Mouse (Mus musculus) embryo, embryonic 9.5 days (tissue): ENCODE measurements at regions not wholly inside any gene's neighbourhood (a gene's known extent, or its start where the extent isn't known, plus 50 kb on each side); places are given as distances from the start of the nearest gene placed in this dataset.

ENCODE experiments used
- DNase-seq: peaks from one replicate; pipeline ENCODE4 v3.0.0-alpha.2; 2017; ENCODE audit errors: extremely low spot score

DNA sequence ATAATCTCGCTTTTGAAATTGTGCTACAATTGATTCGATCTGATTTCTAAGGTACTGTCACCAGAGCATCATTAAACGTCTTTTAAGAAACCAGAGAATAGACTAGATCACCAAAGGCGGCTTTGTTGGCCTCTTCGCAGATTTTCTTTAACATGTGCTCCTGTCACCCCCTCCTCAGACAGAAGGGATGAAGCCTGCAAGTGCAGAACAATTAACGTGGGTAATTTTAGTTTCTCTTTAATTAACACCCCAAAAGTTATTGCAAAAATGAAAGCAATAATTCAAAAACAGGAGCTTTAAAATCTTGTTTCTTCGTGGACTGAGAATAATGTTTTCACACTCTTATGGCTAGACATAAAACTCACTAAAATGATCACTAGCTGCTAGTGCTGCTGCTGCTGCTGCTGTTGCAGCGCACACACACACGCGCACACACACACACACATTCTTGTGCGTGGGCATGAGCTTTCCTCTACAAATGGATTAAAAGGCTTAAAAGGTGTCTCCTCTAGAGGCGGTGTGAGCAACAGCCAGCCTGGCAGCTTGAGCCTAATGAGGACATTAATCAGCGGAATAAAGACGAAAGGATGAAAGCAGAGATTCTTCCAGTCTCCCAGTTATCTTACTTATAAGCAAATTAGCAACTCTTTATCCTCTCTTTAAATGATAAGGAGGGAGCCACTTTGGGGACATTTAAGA is 550.5 kb upstream of the Btbd3 start:
- peak; percentile 45 for DNase-seq

DNA sequence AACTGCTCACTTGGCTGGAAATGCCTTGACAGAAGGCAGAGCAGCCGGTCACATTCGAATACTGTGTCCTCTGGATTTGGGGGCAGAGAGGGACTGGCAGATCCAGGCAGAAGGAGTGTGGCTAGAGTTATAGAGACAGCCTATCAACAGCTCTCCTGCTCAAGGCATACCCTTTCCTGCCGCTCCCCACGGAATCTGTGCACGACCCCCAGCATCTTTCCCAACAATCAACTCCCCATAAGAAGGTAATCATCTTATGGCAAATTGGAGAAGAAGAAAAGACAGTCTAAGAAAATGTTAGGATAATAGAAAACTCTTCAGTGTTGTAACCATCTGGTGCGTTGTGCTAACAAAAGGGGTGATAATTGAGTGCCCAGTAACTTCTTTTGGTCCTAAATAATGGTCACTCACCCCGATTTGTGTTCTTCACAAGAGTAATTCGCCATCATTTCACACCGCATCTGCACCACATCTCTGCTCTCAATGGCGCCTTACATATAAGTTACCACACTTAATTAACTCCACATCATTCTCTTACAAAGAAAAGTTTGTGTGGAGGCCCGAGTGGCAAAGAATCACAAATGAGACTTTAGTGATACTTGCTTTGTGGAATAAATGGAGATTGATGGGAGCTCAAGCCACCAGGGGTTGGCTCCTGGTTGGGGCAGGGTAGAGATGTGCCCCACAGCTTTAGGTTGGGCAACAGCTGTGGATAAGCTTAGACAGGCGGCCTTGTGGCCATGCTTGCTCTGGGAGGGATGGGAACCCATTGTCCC is 551.2 kb upstream of the Btbd3 start:
- DNase-seq = peak; percentile 50

DNA sequence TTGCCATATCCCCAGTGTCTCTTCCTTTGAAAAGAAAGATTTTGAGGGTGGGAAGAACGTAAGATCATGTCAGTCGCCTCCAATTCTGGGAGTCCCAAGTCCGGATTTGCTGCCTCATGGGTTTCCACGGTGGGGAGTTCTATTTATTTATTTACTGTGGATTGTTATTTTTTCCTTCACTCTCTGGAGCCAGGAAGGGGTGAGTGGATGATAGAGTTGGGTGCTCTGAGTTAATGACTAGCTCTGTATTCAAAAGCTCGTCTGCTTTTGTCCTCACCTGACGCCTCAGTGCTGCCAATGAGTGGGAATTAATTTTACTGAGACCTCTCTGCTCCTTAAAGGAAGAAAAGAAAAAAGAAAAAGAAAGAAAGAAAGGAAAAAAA is 551.8 kb upstream of the Btbd3 start:
- DNase-seq = no peak

DNA sequence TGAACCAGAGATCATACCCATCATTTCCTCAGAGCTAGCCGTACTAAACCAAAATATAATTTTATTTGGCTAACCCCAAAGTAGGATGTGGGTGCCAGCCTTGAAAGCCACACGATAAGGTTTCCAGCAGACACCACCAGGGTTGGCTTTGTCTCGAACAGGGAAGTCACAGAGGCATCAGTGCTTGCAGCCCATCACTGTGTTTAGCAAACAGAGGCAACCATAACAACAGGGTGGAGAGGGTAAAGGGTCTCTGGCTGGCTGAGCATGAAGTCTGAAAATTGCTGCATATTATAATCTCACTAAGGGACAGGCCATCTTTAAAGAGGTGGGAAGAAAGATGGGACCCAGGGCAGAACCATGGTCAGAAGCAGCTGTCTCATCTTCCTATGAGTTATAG is 552.3 kb upstream of the Btbd3 start:
- DNase-seq = no peak

DNA sequence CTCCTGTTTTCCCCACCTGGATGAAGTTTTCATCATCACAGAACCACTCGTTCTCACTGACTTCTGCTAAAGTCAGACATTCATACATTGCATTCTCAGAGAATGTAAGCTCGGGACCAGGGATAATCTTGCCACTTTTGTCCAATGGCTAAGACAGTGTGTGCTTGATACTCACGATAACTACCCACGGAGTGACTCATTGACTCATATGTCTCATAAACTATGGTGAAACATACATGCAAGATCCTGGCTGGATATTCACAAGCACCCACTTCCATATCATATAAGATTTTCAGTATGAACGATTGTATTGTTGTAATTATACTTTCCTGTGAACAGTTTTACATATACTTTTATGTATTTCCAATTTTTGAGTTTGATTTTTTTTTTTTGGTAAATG is 560.5 kb upstream of the Btbd3 start:
- no peak for DNase-seq

DNA sequence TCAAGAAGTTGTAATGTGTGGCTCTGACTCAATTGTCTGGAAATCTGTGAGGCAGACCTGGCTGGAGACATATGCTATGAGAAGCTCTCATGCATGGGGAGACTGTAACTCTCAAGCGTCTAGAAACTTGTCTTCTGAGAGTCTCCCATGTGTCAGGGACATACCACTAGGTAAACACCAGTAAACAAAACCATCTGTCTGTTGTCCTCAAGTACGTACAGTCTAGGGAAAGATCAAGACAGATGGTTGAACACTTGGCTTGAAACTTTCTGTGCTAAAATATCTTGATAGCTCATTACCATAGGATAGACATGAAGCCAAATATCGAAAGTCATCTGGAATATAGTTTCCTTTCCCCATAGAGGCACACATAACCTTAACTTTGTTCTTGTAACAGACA is 562.3 kb upstream of the Btbd3 start:
- no peak for DNase-seq

DNA sequence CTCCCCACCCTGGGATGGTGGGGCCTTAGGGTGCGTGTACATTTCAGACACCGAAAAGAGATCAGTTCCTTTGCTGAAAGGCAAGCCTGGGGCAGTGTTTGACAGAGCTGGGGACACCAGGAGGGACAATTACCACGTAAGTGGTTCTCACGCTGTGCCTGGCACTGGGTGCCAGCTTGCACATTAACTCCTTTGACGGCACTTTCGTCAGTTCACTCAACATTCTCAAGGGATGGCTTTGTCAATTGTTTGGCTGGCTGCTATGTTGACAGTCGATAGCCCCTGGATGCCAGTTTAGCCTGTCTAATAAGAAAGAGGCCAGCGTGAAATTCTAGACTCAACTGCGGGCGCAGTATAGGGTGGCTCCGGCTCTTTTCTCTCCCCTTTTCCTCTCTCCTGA is 569.2 kb upstream of the Btbd3 start:
- DNase-seq = no peak

DNA sequence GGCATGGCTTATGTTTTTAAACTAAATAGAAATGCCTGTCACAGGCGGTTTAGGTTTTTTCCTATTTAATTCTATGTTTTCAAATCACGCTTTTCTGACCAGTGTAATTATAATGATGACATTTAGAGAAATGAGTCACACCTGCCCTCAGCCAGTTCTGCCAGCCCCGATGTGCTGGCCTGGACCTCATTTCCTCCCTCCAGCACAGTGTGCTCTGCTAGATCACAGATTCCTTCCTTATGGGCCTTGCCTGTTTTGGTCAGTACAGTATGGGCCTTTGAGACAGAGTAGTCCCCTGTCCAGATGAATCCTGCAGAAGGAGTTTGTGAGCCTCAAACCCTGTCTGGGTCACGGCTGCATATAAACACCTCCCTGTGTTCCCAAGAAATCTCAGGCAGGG is 569.6 kb upstream of the Btbd3 start:
- no peak for DNase-seq

DNA sequence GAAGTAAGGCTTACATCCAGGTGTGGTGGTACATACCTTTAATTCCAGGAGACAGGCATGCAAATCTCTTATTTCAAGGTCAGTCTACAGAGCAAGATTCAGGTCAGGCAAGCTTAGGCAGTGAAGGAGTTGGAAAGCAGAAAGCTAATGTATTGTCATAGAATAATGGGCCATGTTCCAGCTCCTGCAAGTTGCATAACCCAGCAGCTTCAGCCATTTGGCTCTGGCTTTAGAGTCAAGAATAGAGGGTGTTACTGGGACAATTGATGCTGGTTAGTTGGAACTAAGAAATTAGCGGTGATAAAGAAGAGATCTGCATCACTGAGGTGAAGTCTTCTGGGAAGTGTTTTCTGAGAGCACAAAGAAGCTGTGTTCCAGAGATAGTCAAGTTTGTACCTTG is 565.3 kb upstream of the Jag1 start:
- DNase-seq = no peak

DNA sequence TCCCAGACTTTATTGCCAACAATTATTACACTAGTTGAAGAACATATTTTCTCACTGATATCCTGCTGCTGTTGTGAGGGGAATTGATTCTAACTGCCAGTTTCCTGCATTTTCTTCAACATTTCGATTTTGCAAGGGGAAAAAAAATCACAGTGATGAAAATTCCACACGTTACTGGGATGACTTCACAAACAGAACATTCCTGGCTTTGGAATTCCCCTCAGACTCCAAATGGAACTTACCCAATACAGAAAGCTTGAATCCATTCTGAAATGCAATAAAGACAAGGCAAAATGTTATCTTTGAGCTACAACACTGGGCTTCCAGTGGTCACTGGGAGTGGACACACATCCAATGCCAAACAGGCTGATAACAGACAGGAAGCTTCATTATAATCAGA is 546.7 kb upstream of the Jag1 start:
- DNase-seq = no peak

DNA sequence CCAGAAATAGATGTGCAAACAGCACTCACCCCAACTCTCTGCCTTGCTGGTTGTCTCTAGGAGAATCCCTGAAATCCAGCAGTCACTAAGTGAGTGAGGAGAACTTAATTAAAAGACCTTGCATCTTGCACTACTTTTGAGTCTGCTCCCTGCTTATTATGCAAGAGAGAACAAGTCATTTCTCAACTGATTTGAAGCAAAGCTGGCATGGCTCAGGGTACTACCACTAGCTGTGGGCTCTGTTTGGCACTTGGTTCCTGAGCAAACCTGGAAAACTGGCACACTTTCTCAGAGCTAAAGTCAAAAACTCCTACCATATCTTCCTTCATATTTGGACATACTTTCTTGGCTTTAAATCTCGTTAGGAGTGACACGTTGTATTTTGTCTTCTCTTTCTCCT is 545.8 kb upstream of the Jag1 start:
- DNase-seq = no peak

DNA sequence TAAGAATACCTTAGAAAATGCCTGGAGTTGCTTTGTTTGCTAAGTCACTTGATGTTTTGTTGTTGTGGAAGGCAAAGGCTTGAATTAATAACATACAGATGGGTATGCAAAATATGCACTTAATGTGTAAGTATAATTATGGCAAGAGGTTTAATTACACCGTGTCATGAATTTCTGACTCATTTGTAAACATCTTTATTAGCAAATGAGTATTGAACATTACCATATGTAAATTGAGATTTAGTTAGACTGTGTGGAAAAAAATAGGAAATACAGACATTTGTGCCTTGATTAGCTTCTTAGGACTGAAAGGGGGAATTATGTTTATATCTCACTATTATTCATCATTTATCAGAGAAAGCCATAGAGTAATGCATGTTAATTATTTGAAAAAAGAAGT is 544.0 kb upstream of the Jag1 start:
- DNase-seq = no peak

DNA sequence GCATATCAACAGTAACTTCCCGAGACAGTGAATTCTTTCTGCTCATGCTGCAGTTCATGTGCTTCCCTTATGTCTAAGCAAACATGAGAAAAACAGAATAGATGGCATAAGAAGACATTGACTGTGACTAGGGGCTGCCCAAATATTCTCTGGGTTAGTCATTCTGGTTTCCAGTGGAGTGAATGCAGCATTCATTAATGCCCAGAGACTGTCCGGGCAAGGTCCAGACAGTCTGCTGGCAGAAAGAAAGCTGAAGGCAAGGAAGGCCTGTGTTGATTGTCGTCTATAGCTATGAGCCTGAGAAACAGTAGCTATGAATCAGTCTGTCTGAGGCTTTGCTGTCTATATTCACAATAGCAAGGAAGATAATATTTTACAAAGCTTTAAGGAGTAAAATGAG is 537.9 kb upstream of the Jag1 start:
- DNase-seq = no peak

DNA sequence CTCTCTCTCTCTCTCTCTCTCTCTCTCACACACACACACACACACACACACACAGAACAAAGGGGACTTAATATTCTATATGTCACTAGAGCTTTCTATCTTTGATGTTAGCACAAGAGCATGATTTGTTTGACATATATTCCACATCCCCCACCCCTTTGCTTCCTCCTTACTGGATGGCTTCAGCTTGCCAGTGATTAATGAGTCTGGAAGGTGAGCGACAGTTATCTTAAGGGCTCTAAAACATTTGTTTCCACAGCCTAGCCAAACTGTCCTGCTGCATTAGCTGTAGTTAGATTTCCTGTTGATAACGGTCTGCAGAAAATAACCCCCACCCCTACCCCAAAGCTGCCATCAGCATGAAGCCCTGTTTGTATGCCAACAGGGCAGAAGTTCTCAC is 527.7 kb upstream of the Jag1 start:
- no peak for DNase-seq

DNA sequence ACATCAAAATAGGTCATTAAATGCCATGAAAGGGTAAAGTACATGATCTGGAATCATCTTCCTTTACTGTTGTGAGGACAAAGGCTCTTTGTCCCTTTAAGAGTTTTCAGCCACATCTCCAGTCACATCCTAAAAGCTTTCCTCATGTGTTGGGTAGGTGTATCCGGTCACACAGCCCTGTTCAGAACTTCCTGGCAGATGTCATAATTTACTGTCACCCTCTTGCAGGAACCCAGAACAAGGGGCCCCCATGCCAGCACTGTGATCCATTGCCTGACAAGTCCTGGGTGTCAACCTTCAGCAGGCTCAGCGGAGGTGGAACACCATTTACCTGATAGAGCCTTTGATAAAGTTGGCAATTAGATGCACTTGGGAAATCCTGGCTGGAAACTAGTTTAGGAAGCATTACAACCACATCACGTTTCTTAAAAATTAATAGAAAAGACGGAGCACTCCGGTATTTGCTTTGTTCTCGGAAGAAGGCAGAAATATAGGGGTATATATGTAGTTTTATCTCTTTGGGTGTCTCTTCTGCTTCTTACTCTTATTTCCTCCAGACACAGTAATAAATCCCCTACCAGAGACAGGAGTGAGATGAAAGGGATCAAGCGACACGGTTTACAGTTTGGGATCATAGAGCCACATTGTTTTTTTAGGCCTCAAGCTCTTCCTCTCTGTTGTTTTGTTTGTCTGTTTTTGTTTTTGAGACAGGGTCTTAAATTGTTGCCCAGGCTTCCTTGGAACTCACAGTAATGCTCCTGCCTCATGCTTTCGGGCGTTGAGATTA is 527.0 kb upstream of the Jag1 start:
- no peak for DNase-seq

DNA sequence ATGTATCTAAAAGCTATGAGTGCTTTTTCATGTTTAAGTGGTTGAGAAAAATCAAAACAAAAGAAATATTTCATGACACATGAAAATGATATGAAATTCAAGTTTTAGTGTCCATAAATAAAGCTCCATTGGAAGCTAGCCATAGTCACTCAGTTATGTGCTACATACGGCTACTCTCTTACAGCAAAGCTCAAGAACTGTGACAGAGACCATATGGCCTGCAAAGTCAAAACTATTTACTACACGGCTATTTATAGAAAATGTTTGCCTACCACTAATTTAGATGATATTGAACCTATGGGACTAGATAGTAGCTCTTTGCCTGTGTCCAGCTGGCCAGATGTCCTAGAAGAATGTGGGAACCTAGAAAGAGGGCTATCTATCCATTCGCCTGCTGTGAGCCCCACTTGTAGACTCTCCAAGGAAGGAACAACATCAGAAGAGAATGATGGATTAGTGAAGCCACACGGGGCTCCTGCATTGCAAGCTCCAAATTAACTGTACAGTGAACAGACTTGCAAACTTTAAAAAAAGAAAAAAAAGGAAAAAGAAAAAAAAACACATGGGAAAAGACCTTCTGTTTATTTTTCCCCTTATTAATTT is 518.7 kb upstream of the Jag1 start:
- DNase-seq = no peak

DNA sequence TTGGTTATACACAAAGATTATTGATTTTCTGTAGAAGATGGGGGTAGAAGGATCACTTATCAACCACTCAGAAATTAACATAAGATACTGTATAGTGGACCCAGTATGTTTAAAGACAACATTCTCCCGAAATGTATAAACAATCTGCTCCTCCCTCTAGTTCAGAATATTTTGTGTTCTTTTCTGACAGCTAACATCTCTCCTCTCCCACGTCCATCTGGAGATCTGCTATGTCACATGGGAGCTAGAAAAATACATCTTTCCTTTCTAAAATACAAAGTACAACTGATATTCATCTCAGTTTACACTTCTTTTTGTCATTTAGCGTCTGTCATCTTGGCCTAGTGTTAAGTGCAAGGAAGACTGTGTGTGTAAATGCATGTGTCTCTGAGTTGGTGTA is 500.2 kb upstream of the Jag1 start:
- DNase-seq = no peak

DNA sequence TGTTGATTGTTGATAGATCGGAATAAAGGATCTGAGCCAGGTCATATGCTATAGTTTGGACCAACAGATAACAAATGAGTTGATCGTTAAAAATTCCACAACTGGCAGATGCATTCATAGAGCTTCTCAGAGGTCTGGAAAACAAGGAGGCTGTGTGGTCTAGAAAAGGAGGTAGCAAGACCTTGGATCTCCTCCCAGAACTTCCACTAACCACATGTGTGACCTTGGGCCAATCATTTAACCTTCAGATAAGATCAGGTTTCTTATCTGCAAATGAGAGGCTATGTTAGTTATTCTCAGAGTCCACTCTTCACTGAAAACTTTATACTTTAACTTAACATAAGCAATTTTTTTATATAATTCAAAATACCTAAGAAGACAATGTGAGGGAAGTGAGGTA is 497.3 kb upstream of the Jag1 start:
- DNase-seq = no peak

DNA sequence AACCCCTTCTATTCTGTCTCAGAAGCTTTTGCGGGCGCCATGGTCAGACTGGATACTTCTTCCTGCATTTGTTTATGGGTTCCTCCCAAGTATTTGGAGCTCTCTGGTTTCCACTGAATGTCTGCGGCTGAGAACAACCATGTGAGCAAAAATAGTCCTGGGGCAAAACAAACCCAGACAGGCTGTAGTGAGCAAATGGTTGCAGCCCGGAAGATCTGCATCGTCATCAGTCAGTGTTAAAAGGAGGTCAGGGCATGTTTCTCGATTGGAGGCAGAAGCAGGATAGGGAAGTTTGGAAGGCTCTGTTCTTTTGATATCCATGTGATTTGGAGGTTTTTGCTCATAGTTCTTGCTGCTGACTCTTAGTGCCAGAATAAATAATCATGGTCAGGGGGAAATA is 492.1 kb upstream of the Jag1 start:
- no peak for DNase-seq

DNA sequence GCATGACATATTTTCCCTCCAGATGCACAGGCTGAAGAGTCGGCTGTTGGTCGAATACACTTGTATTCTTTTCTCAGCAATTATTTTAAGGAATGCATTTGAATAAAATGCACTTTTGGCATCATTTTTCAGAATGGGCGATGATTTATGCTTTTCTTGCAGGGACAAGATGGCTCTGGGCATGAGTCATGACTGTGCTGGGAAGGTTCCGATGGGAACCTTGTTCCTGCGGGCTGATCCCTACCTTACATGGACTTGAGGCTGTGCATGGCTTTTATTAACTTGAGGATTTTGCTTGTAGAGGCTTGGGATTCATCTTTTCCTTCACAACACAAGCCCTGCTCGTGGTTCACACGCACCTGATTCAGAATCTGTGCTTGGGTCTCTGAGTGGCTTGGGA is 481.7 kb upstream of the Jag1 start:
- no peak for DNase-seq

DNA sequence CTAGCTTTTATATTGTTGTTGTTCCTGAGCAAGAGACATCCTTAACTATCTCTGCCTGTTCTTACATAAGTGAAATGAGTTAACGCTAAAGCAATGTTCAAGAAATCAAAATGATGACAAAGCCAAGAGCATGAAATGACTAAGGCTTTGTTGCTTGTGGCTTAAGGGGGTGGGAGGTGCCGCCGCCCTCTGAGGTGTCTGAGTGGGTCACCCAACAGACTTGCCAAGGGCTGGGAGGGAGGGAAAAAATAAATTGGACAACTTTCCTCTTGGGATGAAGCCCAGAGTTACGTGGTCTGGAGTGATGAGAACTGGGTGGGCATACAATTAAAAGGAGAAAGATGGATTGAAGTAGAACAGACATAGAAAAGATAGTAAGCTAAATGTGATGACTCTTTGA is 478.1 kb upstream of the Jag1 start:
- no peak for DNase-seq

DNA sequence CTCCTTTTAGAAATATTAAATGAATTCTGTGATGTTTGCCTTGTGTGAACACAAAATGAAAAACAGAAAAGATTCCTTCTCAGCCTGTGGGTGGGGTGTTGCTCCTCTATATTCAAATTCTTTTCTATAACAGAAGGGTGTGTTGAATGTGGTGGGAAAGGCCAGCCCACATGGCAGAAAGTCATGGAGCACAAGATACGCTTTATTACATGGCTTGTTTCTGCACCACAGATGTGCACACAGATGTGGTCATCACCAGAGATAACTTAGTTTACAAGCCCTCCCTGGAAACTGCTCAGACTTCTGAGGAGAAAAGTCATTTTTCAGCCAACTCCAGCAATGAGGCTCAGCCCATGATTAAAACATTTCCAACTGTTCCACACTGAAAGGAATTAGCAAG is 475.1 kb upstream of the Jag1 start:
- DNase-seq = no peak

DNA sequence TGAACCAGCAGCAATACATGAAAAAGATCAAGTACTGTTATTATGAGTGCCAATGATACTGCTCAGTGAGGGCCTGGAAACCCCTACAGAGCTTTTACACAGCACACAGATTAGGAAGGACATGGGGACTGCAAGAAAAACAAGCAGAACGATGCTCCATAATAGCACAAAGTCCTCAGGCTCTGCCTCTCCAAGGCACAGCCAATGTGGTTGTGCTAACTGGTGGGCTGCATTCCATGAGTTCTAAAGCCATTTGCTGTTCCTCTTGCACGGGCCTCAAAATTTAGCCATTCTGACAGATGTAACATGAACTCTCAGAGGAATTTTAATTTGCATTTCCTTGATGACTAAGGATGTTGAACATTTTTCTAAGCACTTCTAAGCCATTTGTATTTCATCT is 465.0 kb upstream of the Jag1 start:
- no peak for DNase-seq
